Mouse (Mus musculus) megakaryocyte, embryonic 14.5 days (primary cell): ENCODE results near the gene Grik3.

Experiments
- FLI1 ChIP-seq: IDR thresholded peaks from 2 replicates; pipeline ENCODE4 v1.6.1; 2012; ENCODE audit warnings: low read length, inconsistent platforms, mixed read lengths
- GATA1 ChIP-seq: IDR thresholded peaks from 3 replicates; pipeline ENCODE4 v1.6.1; 2012; ENCODE audit warnings: mixed read lengths, low read length, inconsistent platforms, borderline replicate concordance

DNA sequence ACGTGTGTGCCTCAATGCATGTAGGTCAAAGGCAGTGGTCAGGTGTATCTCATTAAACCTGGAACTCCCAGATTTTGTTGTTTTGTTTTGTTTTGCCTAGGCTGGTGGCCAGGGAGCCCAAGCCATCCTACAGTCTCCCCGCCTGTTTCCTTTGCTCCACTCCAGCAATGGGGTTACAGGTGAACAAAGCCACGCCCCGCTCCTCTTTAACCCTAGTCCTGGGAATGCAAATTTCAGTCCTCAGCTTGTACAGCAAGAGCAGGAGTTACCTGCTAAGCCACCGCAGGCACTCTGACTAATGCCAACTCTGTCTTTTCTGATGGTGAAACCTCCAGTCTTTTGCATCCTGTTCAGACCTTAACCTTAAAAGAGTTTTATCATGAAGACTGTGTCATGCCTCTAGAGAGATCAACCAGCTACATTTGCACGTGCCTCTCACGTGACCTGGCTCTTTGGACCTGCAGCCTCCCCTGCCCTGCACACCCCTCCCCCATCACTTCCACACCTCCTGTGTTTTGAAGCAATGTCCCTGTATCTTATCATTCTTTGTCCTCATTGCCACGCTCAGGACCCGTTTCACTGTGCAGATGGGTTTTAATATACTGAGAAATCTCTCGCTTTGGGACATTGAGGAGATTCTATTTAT lies 117.0 kb downstream of the Grik3 start:
- TF ChIP-seq FLI1, result no peak
- TF ChIP-seq GATA1, result no peak
